Mouse (Mus musculus) cerebellum, postnatal 4 days (tissue): Measurements from ENCODE around the gene Apoa4.

Source experiments
- DNase-seq, 2 experiments: peaks; one replicate each; pipeline ENCODE4 v3.0.0; 2022; ENCODE audit warnings: low spot score in 2 of 2, mixed read lengths in 1 of 2

Apoa4 gene

DNA sequence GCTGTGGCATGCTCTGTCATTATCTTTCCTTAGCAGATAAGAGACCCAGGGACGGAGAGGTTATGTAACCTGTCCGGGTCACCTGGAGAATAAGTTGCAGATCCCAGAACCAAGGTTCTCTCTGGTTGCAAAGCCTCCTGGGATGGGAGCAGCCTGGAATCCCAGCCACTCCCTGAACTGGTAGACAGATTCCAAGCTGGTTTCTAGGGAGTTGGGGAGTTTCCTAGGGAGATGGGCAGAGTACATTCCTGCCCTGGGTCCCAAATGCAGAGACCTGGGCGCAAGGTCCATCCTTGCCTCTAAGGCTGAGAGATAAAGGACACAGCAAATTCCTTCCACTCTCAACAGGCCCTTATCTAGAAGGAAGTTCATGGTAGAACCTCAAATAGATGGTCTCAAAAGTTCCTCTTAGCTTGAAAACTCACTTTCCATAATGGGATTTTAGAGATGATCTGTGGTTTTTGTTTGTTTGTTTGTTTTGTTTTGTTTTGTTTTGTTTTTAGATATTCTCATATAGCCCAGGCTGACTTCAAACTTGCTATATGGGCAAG, 13.4 kb upstream of the Apoa4 start:
- DNase-seq: no peak

GRCm38 (mm10) chr9:46228491-46228890, 12.0 kb upstream of the Apoa4 start, which contains the start of gene Apoa1:
Gene Apoa1, plus strand, starts transcription at chr9:46228580.
- DNase-seq: no peak

DNA sequence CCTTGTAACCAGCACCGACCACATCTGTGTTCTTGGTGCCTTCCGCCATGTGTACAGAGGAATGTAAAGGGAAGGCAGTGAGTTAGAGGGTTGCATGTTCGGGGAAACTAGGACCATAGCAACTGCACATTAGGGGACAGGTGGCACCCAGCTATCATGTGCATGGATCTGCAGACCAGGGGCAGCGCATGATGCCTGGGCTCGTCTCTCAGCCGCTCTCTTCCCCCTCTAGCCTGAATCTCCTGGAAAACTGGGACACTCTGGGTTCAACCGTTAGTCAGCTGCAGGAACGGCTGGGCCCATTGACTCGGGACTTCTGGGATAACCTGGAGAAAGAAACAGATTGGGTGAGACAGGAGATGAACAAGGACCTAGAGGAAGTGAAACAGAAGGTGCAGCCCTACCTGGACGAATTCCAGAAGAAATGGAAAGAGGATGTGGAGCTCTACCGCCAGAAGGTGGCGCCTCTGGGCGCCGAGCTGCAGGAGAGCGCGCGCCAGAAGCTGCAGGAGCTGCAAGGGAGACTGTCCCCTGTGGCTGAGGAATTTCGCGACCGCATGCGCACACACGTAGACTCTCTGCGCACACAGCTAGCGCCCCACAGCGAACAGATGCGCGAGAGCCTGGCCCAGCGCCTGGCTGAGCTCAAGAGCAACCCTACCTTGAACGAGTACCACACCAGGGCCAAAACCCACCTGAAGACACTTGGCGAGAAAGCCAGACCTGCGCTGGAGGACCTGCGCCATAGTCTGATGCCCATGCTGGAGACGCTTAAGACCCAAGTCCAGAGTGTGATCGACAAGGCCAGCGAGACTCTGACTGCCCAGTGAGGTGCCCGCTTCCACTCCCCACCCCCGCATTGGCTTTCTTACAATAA, 10.7 kb upstream of the Apoa4 start:
- peak; percentile 63 to 78 for DNase-seq

- DNase-seq: no peak
Observed at GRCm38 (mm10) chr9:46230450-46230975, 10.0 kb upstream of the Apoa4 start.

DNA sequence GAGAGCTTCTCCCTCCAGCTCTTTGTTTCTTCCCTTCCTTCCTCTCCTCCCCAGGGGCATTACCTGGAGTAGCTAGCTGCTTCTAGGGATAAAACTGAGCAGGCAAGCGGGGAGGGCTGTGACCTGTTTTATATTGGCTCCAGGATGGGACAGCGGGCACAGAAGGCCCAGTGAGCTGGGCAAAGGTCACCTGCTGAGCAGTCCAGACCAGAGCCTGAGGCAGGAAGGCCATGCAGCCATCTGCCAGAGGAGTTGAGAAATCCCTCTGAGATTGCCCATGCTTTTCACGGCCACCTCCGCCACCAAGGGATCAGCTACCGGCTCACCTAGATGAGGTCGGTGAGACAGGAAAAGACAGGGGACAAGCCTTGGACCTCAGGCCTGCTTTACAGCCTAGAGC, 5.3 kb upstream of the Apoa4 start:
- DNase-seq: no peak

DNA sequence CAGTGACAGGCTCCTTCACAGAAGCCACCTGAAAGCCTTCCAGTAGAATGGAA, 5.1 kb upstream of the Apoa4 start, which contains the start of gene Apoc3:
TSS of gene Apoc3 (minus strand) at position 41 of the 53 bp plus-strand sequence.
- DNase-seq: no peak

GRCm38 (mm10) chr9:46235649-46236048, 4.8 kb upstream of the Apoa4 start:
- DNase-seq: no peak

DNA sequence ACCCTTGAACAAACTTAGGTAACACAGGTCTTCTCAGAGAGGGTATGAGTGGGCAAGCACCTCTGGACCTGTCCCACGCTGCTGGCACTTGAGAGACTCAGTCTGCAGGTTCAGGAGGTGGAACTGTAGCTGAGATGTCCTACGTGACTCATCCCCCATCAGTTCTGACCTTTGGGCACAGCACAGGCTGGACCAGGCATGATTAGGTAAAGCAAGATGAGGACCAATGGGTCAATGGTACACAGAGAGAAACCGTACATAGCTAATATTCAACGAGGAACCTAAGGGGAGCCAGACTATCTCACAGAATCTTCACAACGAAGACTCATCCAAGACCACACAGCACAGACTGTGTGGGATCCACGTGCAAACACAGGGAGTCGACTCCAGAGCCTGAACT, 1.6 kb upstream of the Apoa4 start:
- no peak for DNase-seq

DNA sequence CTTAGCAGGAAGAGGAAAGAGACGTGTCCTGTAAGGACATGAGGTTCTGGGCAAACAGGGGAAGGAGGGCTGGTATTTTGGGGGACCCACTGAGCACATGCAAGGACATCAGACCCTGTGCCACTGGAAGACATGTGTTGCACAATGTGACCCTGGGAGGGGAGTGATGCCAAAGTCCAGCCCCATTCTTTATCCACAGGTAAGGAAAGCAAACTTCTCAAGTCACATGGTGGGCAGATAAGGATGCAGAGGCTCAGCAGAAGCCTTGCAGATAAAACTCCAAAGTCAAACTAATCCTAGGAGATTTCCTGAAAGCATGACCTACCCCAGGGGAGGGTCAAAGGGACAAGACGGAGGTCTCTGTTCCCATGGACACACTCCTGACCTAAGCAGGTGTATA, 1.3 kb downstream of the Apoa4 start:
- DNase-seq: no peak

DNA sequence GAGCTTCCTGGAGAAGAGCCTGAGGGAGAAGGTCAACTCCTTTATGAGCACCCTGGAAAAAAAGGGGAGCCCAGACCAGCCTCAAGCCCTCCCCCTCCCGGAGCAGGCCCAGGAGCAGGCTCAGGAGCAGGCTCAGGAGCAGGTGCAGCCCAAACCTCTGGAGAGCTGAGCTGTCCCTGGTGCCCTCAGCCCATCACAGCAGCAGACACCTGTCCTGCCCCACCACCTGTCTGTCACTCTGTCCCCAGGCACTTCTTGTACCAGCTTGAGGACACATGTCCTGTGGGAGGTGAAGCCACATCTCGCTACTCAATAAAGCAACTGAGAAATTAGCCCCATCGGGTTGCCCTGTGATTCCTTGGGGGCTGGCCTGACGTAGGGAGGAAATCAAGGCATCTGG, 2.6 kb downstream of the Apoa4 start:
- DNase-seq: no peak

- no peak for DNase-seq
Observed at GRCm38 (mm10) chr9:46243584-46243983, 3.1 kb downstream of the Apoa4 start.

DNA sequence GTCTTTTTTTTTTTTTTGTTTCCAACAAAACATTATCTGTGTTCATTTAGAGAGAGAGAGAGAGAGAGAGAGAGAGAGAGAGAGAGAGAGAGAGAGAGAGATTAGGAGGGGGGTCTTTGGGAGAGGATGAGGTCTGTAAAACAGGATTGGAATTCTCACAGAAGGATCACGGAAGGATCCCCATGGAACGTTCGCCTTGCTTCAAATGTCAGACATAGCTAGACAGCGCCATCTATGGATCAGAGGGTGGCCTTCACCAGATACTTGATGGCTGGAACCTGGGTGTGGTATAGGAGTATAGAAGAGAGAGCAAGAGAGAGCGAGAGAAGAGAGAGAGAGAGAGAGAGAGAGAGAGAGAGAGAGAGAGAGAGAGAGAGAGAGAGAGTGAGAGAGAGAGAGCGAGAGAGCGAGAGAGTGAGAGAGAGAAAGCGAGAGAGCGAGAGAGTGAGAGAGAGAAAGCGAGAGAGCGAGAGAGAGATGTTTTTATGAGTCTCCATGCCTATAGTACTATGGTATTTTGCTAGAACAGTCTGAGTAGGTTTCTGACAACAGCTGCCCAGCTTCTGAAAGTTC, 6.3 kb downstream of the Apoa4 start:
- peak; percentile 43 to 62 for DNase-seq

- DNase-seq: no peak
Observed at GRCm38 (mm10) chr9:46256177-46256576, 15.7 kb downstream of the Apoa4 start.

DNA sequence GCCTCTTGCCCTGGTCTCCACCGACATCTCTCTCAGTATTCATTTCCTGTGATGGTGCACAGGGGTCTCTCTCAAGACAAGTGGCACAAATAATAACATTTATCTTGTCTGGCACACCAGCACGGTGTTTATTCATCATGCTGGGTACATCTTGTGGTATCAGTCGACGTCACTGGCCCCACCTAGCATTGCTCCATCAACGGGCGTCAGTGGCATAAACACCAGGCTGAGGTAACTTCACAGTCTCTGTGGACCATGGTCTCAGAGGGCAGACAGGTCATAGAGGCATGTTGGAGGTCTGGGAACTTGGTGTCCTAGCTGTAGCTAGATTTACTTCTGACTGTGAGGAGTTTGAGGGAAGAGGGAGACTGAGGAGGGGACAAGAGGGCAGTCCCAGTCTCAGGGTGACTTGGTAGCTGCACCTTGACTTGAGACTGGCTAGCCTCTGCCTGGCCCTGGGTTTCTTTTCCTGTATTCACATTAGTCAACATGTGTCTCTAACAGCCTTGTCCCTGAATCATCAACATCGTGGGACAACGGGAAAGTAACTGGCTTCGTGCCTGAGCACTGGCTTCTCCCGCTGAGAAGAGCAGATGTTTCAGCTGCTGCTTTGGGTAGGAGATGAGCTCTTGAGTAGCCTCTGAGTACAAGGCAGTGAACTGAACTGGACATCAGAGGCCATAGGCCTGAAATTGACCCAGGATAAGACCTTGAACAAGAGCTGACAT, 16.3 kb downstream of the Apoa4 start:
- DNase-seq: no peak

GRCm38 (mm10) chr9:46257546-46257945, 17.1 kb downstream of the Apoa4 start:
- no peak for DNase-seq

DNA sequence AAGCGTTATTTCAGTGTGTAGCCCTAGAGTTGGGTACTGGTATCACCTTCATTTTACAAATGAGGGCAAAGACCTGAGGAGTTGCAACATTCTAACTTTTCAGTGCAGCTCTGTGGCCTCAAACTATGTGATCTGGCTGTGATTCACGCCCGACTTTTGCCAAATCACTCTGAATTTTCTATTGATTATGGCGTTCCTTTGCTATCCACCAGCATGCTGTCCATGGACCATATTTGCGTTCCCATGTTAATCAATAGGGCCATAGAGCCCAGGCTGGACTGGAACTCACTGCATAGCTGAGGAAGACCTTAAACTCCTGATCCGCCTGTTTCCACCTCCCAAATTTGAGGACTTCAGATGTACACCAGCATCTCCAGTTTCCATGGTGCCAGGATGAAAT, 18.6 kb downstream of the Apoa4 start:
- no peak for DNase-seq

GRCm38 (mm10) chr9:46261131-46261530, 20.6 kb downstream of the Apoa4 start:
- DNase-seq: no peak

GRCm38 (mm10) chr9:46268343-46268873, 27.9 kb downstream of the Apoa4 start, which contains the start of gene Apoa5:
Gene Apoa5, plus strand, starts transcription at chr9:46268633.
- no peak for DNase-seq

GRCm38 (mm10) chr9:46269125-46269524, 28.6 kb downstream of the Apoa4 start:
- DNase-seq: no peak

GRCm38 (mm10) chr9:46270782-46271181, 30.3 kb downstream of the Apoa4 start:
- no peak for DNase-seq

DNA sequence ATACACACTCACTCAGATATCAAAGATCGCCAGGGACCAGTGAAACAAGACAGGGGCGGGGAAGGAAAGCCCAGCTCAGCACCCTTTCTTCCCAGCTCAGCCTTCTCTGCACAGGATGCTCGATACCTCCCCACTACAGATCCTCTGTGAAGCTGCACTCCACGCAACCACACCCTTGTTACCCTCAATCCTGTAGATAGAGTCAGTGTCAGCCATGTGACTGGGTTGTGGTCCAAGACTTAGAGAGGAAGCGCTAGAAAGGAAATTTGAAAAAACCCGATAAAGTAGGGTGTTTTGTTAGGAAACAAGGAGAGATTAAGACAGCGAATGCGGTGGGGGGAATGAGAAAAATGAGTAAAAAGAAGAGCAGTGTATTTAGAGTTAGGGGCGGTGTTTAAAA, 31.6 kb downstream of the Apoa4 start:
- no peak for DNase-seq

DNA sequence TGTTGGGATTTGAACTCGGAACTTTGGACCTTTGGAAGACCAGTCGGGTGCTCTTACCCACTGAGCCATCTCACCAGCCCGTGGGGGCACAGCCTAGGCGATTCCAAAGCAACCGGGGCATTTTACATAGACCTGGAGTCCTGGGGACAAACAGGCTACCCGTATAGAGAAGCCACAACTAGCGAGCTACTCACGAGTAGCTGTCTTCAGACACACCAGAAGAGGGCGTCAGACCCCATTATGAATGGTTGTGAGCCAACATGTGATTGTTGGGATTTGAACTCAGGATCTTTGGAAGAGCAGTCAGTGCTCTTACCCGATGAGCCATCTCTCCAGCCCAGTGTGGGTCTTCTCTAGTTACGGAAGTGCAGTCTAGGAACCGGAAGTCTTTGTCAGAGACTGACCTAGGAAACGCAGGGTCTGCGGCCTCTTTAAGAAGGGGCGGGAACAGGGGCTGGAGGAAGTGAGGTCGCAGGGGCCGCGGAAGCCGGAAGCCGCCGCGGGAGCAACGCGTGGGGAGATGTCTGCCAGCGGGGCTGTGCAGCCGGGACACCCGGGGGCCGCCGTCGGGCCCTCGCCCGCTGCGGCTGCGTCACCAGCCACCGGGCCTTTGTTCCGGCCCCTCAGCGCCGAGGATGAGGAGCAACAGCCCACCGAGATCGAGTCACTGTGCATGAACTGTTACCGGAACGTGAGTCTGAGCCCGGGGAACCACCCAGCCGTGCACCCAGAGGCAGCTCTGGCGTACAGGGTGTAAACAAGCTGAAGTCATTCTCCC, 32.4 kb downstream of the Apoa4 start, which contains the start of gene Zpr1:
TSS of gene Zpr1 (plus strand) at position 388 of the 778 bp plus-strand sequence.
- peak; percentile 72 to 79 for DNase-seq
